Mouse (Mus musculus) monocyte, adult 2 months (primary cell): ENCODE measurements around the gene Ces1d.
"Not testable (repeated sequence)": the region's sequence is repeated elsewhere in the genome, so short reads cannot be mapped to it uniquely, and the experiment has no call there.

Experiments
- DNase-seq, 2 experiments: peaks; one replicate each; pipeline ENCODE4 v3.0.0; 2022; ENCODE audit warnings: low spot score in 2 of 2, low read depth in 1 of 2

The Ces1d gene

GRCm38 (mm10) chr8:93197685-93198525 is at the start of gene Ces1d:
TSS of gene Ces1d (minus strand) at chr8:93197838.
- DNase-seq = no peak

- DNase-seq = no peak
These were observed 48.4 kb upstream of the Ces1d start for GRCm38 (mm10) chr8:93246057-93246456.

- no peak for DNase-seq
These were observed 42.2 kb upstream of the Ces1d start for GRCm38 (mm10) chr8:93239884-93240283.

GRCm38 (mm10) chr8:93235681-93236080 is 38.0 kb upstream of the Ces1d start:
- DNase-seq = no peak

- no peak for DNase-seq
These were observed 37.1 kb upstream of the Ces1d start for GRCm38 (mm10) chr8:93234706-93235105.

- DNase-seq = no peak
These were observed 36.4 kb upstream of the Ces1d start for GRCm38 (mm10) chr8:93234068-93234467.

GRCm38 (mm10) chr8:93229446-93229845 is 31.8 kb upstream of the Ces1d start, which contains the start of gene Ces1e:
TSS of gene Ces1e (minus strand) at chr8:93229619.
- no peak for DNase-seq

GRCm38 (mm10) chr8:93228673-93229370 is 31.2 kb upstream of the Ces1d start:
- DNase-seq = no peak

- not testable (repeated sequence) for DNase-seq
These were observed 28.8 kb upstream of the Ces1d start for GRCm38 (mm10) chr8:93226471-93226870.

GRCm38 (mm10) chr8:93221896-93222295 is 24.3 kb upstream of the Ces1d start:
- no peak for DNase-seq

GRCm38 (mm10) chr8:93217867-93218266 is 20.2 kb upstream of the Ces1d start:
- DNase-seq = no peak

- DNase-seq = no peak
These were observed 19.7 kb upstream of the Ces1d start for GRCm38 (mm10) chr8:93217375-93217774.

GRCm38 (mm10) chr8:93211091-93211490 is 13.5 kb upstream of the Ces1d start:
- no peak for DNase-seq

- DNase-seq = not testable (repeated sequence)
These were observed 1.5 kb upstream of the Ces1d start for GRCm38 (mm10) chr8:93199146-93199545.

GRCm38 (mm10) chr8:93196436-93196835 is 1.2 kb downstream of the Ces1d start:
- DNase-seq = no peak

GRCm38 (mm10) chr8:93180581-93181129 is 17.0 kb downstream of the Ces1d start:
- no peak for DNase-seq

GRCm38 (mm10) chr8:93176593-93176992 is 21.0 kb downstream of the Ces1d start:
- no peak for DNase-seq

- no peak for DNase-seq
These were observed 23.1 kb downstream of the Ces1d start for GRCm38 (mm10) chr8:93174554-93174953.

- DNase-seq = no peak
These were observed 25.6 kb downstream of the Ces1d start for GRCm38 (mm10) chr8:93171846-93172590.

- DNase-seq = no peak
These were observed 34.3 kb downstream of the Ces1d start for GRCm38 (mm10) chr8:93163363-93163762.

- DNase-seq = no peak
These were observed 46.2 kb downstream of the Ces1d start for GRCm38 (mm10) chr8:93151401-93151800.
